Mouse (Mus musculus) ES-E14 (cell line): ENCODE results near the gene Nppb.

ENCODE experiments used
- CHD2 ChIP-seq: IDR thresholded peaks from 2 replicates; pipeline ENCODE4 v1.6.1; 2014; ENCODE audit warnings: mild to moderate bottlenecking, low read depth, low read length, inconsistent platforms
- HCFC1 ChIP-seq: IDR thresholded peaks from 2 replicates; pipeline ENCODE4 v1.6.1; 2012; ENCODE audit warnings: low read length, inconsistent platforms, borderline replicate concordance; ENCODE audit not compliant: insufficient read depth

GRCm38 (mm10) chr4:148033858-148034410, 48.3 kb downstream of the Nppb start:
- TF ChIP-seq CHD2 (no peak), HCFC1 (no peak)
